Mouse (Mus musculus): ENCODE measurements around the gene Unc13c. TPM values are rescaled to one million over a fixed set of nuclear protein-coding genes. Genes with fewer than 3 reads are reported as not detected.

The Unc13c gene
- total RNA-seq, 2 experiments from 2014 or later, result 5.3 to 5.7 TPM

DNA sequence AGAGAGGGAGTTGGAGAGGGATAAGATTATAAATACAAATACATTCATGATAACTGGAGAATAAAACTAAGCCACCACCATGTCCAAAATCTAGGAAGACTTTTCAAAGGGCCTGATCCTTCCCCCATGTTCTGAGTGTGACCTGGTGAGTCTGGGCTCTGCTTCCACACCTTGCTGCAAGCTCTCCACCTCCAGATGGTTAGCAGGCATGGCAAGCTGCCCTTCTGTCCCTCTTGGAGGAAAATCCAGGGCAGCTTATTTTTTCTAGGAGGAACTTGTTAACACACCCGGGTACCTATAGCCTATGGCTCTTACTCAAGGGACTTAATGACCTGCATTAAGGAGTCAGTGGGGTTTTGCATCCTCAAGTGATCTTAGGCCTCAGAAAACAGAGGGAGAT lies 364.8 kb downstream of the Unc13c start:
- no peak for DNase-seq

DNA sequence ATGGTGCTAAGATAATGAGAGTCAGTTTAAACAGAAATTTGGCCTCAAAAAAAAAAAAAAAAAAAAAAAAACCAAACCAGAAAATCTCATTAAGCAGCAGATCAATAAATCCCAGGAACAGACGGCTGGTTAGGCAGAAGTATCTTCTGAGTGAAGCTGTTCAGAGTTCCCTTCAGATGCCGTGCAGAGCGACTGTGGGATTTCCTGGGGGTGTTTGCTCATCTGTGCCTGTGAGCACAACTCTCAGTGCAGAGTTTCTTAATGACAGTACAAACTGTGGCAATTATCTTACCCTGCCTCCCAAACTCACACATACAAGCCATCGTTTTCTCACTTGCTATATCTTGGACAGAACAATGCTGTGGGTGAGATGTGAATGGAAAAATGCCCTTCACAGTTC lies 403.2 kb downstream of the Unc13c start:
- peak; percentile 36 to 39 for DNase-seq

DNA sequence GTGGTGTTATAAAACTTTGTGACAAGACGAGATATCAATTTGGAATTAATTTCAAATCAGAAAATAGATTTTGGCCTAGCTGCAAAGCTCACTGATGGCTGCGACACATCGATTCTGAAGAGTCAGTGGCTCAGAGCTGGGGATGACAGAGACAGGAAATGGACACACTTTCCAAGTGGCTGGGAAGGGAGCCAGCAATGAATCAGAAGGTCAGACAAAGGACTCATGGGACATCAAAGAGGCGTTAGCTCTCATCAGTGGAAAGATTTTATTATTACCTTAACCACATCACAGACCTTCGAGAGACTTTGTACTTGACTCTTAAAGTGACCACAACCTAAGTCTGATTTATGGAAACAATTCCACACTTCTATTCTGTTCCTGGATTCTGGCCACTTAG lies 408.7 kb downstream of the Unc13c start:
- no peak for DNase-seq

- DNase-seq, result peak; percentile 23 to 41
Observed at GRCm38 (mm10) chr9:73557805-73558204, 411.0 kb downstream of the Unc13c start.

GRCm38 (mm10) chr9:73555354-73555753 lies 413.4 kb downstream of the Unc13c start:
- DNase-seq, result no peak

DNA sequence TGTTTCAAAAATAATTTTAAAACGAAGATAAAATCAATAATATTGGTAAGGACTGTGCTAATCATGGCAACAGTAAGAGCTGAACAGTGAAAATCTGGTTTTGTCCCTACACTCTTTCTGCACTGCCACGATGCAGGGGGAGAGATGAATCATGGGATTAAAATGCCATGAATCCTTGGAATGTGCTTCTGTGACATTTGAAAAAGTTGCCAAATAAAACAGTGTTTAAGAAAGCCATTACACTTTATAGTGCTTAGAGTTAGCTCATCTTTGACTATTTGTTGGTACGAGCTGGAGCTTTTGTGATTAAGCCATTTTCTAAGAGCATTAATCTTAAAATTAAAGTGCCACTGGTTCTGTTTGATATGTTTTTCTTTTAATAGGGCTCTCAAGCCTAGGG lies 496.2 kb downstream of the Unc13c start:
- DNase-seq, result no peak

DNA sequence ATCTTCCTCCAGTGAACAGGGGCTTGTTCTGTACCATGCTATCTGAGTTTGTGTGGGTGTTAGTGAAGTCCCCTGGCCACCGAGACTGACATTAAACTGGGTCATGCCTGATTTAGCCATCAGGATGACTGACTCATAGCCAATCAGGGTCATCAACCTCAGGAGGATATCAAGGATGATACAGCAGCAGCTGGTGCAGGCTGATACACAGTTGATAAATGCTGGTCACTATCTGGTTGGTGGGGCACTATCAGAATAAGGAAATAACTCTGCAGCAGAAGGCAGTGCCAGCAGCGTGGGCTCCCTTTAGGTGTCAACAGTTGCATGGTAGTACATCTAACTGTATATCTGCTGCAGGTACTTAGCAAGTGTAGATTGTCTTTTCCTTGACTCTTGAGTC lies 506.7 kb downstream of the Unc13c start:
- no peak for DNase-seq

DNA sequence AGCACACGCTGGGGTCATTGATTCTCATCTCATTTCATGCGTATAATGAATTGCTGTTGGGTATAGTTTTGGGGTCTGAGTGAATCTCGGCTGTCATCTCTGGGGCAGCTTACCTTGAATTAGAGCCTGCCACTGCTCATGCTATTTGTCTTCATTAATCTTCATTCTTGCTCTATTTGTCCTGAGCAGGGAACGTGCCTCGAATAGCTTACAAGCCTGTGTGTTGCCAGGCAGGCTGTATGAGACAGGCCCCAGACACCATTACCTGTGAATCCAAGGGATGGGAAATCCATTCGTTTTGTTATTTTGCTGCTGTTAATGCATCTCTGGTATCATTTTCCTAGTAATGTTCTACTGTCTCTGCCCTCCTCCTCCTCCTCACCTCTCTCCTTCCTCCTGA lies 518.8 kb downstream of the Unc13c start:
- DNase-seq, result no peak

DNA sequence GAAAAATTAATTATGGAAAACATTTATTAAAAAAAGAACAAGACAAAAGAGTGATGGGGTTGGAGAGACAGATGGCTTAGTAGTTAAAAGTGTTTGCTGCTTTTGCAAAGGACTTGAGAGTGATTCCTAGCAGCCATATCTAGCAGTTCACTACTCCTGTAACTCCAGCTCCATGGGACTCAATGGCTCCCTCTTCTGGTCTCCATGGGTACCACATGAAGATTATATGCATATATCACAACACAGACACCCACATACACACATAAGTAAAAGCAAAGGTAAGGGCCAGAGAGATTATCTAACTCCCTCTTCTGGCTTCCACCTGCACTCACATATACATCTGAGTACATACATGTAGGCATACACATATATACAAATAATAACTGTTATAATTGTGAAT lies 519.5 kb downstream of the Unc13c start:
- DNase-seq, result no peak

GRCm38 (mm10) chr9:73431925-73432324 lies 536.8 kb downstream of the Unc13c start:
- DNase-seq, result no peak

Other genes starting within 250 kb of the Unc13c start
- gene Wdr72, start 141.4 kb upstream of the Unc13c start, total RNA-seq (2021), result under 1 TPM in 1 of 2 experiments, not detected in 1; 0.28 TPM